19 mouse cellular contexts compared by ENCODE assay signal in genomic region chr7:138139766-138140165, GRCm38 (mm10).
"Had no signal": no experiment of that assay in that cellular context is flagged by ENCODE, and none has a peak within 500 bp of the region (broad histone marks: within the 10 kb centered on the region; RNA-seq: fewer than 3 reads in every experiment).

No protein-coding gene starts in this region.

- H3K36me3 ChIP-seq: limb, embryonic 12.5 days; liver, embryonic 13.5 days; lung, embryonic 15.5 days; midbrain, embryonic 13.5 days; neural tube, embryonic 15.5 days had no signal

- H3K27me3 ChIP-seq: limb, embryonic 12.5 days; liver, embryonic 13.5 days; lung, embryonic 15.5 days; megakaryocyte, embryonic 14.5 days; midbrain, embryonic 13.5 days; neural tube, embryonic 15.5 days had no signal

- H3K9ac ChIP-seq: limb, embryonic 12.5 days; liver, embryonic 13.5 days; liver, postnatal 0 days; lung, embryonic 15.5 days; midbrain, embryonic 13.5 days; neural tube, embryonic 15.5 days had no signal

- H3K4me3 ChIP-seq: left cerebral cortex, adult 2 months; limb, embryonic 12.5 days; liver, embryonic 13.5 days; lung, embryonic 15.5 days; megakaryocyte, embryonic 14.5 days; midbrain, embryonic 13.5 days; myocyte; neural tube, embryonic 15.5 days had no signal

- H3K4me1 ChIP-seq: limb, embryonic 12.5 days; liver, embryonic 13.5 days; lung, embryonic 15.5 days; megakaryocyte, embryonic 14.5 days; midbrain, embryonic 13.5 days had no signal

- H3K27ac ChIP-seq: left cerebral cortex, adult 2 months; limb, embryonic 12.5 days; liver, embryonic 13.5 days; lung, embryonic 15.5 days; macrophage; midbrain, embryonic 13.5 days; neural tube, embryonic 15.5 days had no signal

- DNase-seq: kidney, adult 8-10 months; kidney, postnatal 25 days; liver; liver, embryonic 13.5 days; liver, postnatal 0 days; lung, postnatal 14 days; right cerebral cortex, adult 18-20 months; right cerebral cortex, postnatal 4 days; spleen, adult 18-20 months; thymus, adult 18-20 months; thymus, postnatal 14 days had no signal
